Mouse (Mus musculus) cortical plate, adult 2 months (tissue): ENCODE measurements around the gene Zc3h13. TPM values are rescaled to one million over a fixed set of nuclear protein-coding genes. Genes with fewer than 3 reads are reported as not detected.
A peak's percentile ranks its signal among the peaks of the same experiment; 100 is the strongest.

Experiments used
- H3K27ac ChIP-seq: fragments of 200-500 bp; 2 replicates; pipeline ENCODE4 v1.5.1; 2012; ENCODE audit warnings: low read length, control low read depth, inconsistent platforms; ENCODE audit not compliant: insufficient read depth
- H3K4me1 ChIP-seq: fragments of 200-500 bp; 2 replicates; pipeline ENCODE4 v1.6.1; 2011; ENCODE audit warnings: low read length; ENCODE audit not compliant: control insufficient read depth, insufficient read depth
- H3K4me3 ChIP-seq: fragments of 200-500 bp; 2 replicates; pipeline ENCODE4 v1.5.1; 2011; ENCODE audit warnings: mild to moderate bottlenecking, low read length, control low read depth; ENCODE audit not compliant: insufficient read depth
- CTCF ChIP-seq: fragments of 200-500 bp; IDR thresholded peaks from 2 replicates; pipeline ENCODE4 v1.5.1; 2011; ENCODE audit warnings: mild to moderate bottlenecking, control low read depth, low read length; ENCODE audit not compliant: insufficient read depth; ENCODE audit errors: extremely low read depth
- POLR2A ChIP-seq: fragments of 200-500 bp; IDR thresholded peaks from 2 replicates; pipeline ENCODE4 v1.6.1; 2011; ENCODE audit warnings: mild to moderate bottlenecking, low read length, control low read depth; ENCODE audit not compliant: insufficient read depth; ENCODE audit errors: extremely low read depth
- polyA plus RNA-seq: library from polyadenylated mRNA; depleted of rRNA; stranded (reverse); fragments of >200 nt; gene quantifications from 2 replicates; pipeline ENCODE4 v1.2.3, GENCODE M21; 2012; rRNA removed

The Zc3h13 gene
- polyA plus RNA-seq, 1 experiment = 32.1 TPM

- H3K4me3 ChIP-seq = no peak overlapping the region
- TF ChIP-seq CTCF = no peak
- TF ChIP-seq POLR2A = no peak
- no peaks in the 10 kb centered on the region for H3K4me1 ChIP-seq
- H3K27ac ChIP-seq = no peak overlapping the region
These were observed 81.3 kb downstream of the Zc3h13 start for GRCm38 (mm10) chr14:75365301-75366035.

GRCm38 (mm10) chr14:75366741-75367140, 82.6 kb downstream of the Zc3h13 start:
- Histone ChIP-seq H3K4me1 (no peaks in the 10 kb centered on the region), H3K4me3 (no peak overlapping the region), H3K27ac (no peak overlapping the region)
- TF ChIP-seq CTCF = no peak
- TF ChIP-seq POLR2A = no peak

- Histone ChIP-seq H3K4me3 (no peak overlapping the region), H3K4me1 (no peaks in the 10 kb centered on the region), H3K27ac (no peak overlapping the region)
- TF ChIP-seq POLR2A (no peak), CTCF (no peak)
These were observed 83.3 kb downstream of the Zc3h13 start for GRCm38 (mm10) chr14:75367503-75367902.

- Histone ChIP-seq H3K4me1 (no peaks in the 10 kb centered on the region), H3K4me3 (no peak overlapping the region), H3K27ac (no peak overlapping the region)
- no peak for TF ChIP-seq CTCF
- TF ChIP-seq POLR2A = no peak
These were observed 85.7 kb downstream of the Zc3h13 start for GRCm38 (mm10) chr14:75369880-75370279.

- Histone ChIP-seq H3K4me1 (no peaks in the 10 kb centered on the region), H3K27ac (no peak overlapping the region), H3K4me3 (no peak overlapping the region)
- TF ChIP-seq CTCF (0 out of 2 replicates have a peak, but pooled peaks have one; percentile 7), POLR2A (no peak)
These were observed 90.9 kb downstream of the Zc3h13 start for GRCm38 (mm10) chr14:75375006-75375598.

- no peaks in the 10 kb centered on the region for H3K4me1 ChIP-seq
- H3K4me3 ChIP-seq = no peak overlapping the region
- no peak for TF ChIP-seq POLR2A
- TF ChIP-seq CTCF = no peak
- H3K27ac ChIP-seq = no peak overlapping the region
These were observed 92.1 kb downstream of the Zc3h13 start for GRCm38 (mm10) chr14:75376256-75376655.

- no peak overlapping the region for H3K27ac ChIP-seq
- no peaks in the 10 kb centered on the region for H3K4me1 ChIP-seq
- no peak for TF ChIP-seq CTCF
- TF ChIP-seq POLR2A = no peak
- no peak overlapping the region for H3K4me3 ChIP-seq
These were observed 93.4 kb downstream of the Zc3h13 start for GRCm38 (mm10) chr14:75377612-75378011.

Other genes starting within 250 kb of the Zc3h13 start
- gene Lrrc63, start 153.5 kb upstream of the Zc3h13 start, polyA plus RNA-seq = 0.04 TPM in 2 replicates
- gene Lcp1, start 153.3 kb upstream of the Zc3h13 start, polyA plus RNA-seq = 4.9 and 5.5 TPM in 2 replicates
- gene Cpb2, start 42.1 kb upstream of the Zc3h13 start, polyA plus RNA-seq = not detected in 2 replicates
- 3.5 and 4.1 TPM in 2 replicates for gene Siah3, start 171.6 kb downstream of the Zc3h13 start, polyA plus RNA-seq